Mouse (Mus musculus) CD8-positive naive resting alpha-beta T cell, adult 2 months (primary cell): ENCODE data around the gene Olfr113.
"Not testable (repeated sequence)": the region's sequence is repeated elsewhere in the genome, so short reads cannot be mapped to it uniquely, and the experiment has no call there.

ENCODE experiments used
- DNase-seq, 2 experiments: peaks; one replicate each; pipeline ENCODE4 v3.0.0; 2022; ENCODE audit warnings: low read depth in 2 of 2, low spot score in 2 of 2

Gene Olfr113

GRCm38 (mm10) chr17:37577563-37577962, at the start of gene Olfr113:
Olfr113 (minus strand) TSS chr17:37577663.
- DNase-seq = no peak

- DNase-seq = no peak
Observed at GRCm38 (mm10) chr17:37627009-37627408, 49.5 kb upstream of the Olfr113 start, which contains the start of the genes Olfr115 and Olfr116. Olfr115 (minus strand) TSS chr17:37627109. Olfr116 (minus strand) TSS chr17:37627199.

GRCm38 (mm10) chr17:37592643-37593042, 15.2 kb upstream of the Olfr113 start, which contains the start of gene Olfr114:
Olfr114 (minus strand) TSS chr17:37592743.
- DNase-seq = no peak

- no peak for DNase-seq
Observed at GRCm38 (mm10) chr17:37569351-37569750, 8.1 kb downstream of the Olfr113 start, which contains the start of gene Olfr112. Olfr112 (minus strand) TSS chr17:37569451.

GRCm38 (mm10) chr17:37558913-37559615, 18.4 kb downstream of the Olfr113 start:
- DNase-seq = no peak

- no peak for DNase-seq
Observed at GRCm38 (mm10) chr17:37543800-37544435, 33.5 kb downstream of the Olfr113 start.

GRCm38 (mm10) chr17:37541454-37542119, 35.9 kb downstream of the Olfr113 start:
- no peak for DNase-seq

GRCm38 (mm10) chr17:37538416-37538815, 39.0 kb downstream of the Olfr113 start:
- DNase-seq = not testable (repeated sequence)

- DNase-seq = no peak
Observed at GRCm38 (mm10) chr17:37535173-37535572, 42.3 kb downstream of the Olfr113 start.

- not testable (repeated sequence) for DNase-seq
Observed at GRCm38 (mm10) chr17:37525427-37525826, 52.0 kb downstream of the Olfr113 start.

- not testable (repeated sequence) for DNase-seq
Observed at GRCm38 (mm10) chr17:37524612-37525011, 52.9 kb downstream of the Olfr113 start.
